Mouse (Mus musculus) midbrain, embryonic 10.5 days (tissue): ENCODE measurements at regions not wholly inside any gene's neighbourhood (a gene's known extent, or its start where the extent isn't known, plus 50 kb on each side); places are given as distances from the start of the nearest gene placed in this dataset.
A peak's percentile ranks its signal among the peaks of the same experiment; 100 is the strongest.

Experiments used
- DNase-seq: peaks from one replicate; pipeline ENCODE4 v3.0.0-alpha.2; 2017; ENCODE audit warnings: low spot score
- H3K27ac ChIP-seq: fragments of 300-500 bp; sonication (generic); replicated peaks from 2 replicates; pipeline ENCODE4 v1.5.1; 2016; ENCODE audit warnings: mild to moderate bottlenecking
- H3K27me3 ChIP-seq: fragments of 300-500 bp; sonication (generic); 2 replicates; pipeline ENCODE4 v1.6.1; 2016; ENCODE audit warnings: low read depth, mild to moderate bottlenecking; ENCODE audit not compliant: poor library complexity, severe bottlenecking
- H3K36me3 ChIP-seq: fragments of 300-500 bp; sonication (generic); 2 replicates; pipeline ENCODE4 v1.6.1; 2016; ENCODE audit warnings: mild to moderate bottlenecking, moderate library complexity
- H3K4me1 ChIP-seq: fragments of 300-500 bp; sonication (generic); 2 replicates; pipeline ENCODE4 v1.6.1; 2016
- H3K4me3 ChIP-seq: fragments of 300-500 bp; sonication (generic); 2 replicates; pipeline ENCODE4 v1.5.1; 2016; ENCODE audit warnings: mild to moderate bottlenecking, moderate library complexity
- H3K9me3 ChIP-seq: fragments of 300-500 bp; sonication (generic); replicated peaks from 2 replicates; pipeline ENCODE4 v1.6.1; 2016; ENCODE audit warnings: mild to moderate bottlenecking
- WGBS: fragments of 180-500 bp; shearing (Covaris S2); methylation state at CpG from one replicate; pipeline ENCODE4 v1.1.7; 2016; 5-methylcytosine and 5-hydroxymethylcytosine counted together

DNA sequence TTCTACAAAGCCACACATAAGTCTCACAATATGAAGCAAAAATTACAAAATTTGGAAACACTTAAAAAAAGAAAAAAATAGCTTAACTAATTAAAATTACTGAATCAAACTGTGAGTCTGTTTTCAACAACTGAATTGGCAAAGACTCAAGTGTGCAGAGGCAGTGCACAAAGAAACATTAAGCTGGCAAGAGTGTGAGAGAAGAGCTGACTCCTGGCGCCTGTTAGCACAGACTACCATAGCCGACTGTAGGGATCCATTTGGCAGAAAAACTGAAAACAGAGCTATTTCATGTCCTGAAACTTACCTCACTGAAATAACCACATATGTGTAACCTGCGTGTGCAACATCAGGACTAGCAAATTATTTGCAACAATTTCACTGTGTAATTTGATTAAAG lies 746.4 kb upstream of the Cypt12 start:
- 93% methylated on average over 3 of the region's 3 CpGs for WGBS
- no peak overlapping the region for H3K27ac ChIP-seq
- H3K27me3 ChIP-seq = no peaks in the 10 kb centered on the region
- H3K36me3 ChIP-seq = no peaks in the 10 kb centered on the region
- no peaks in the 10 kb centered on the region for H3K4me1 ChIP-seq
- no peak for DNase-seq
- H3K4me3 ChIP-seq = no peak overlapping the region
- H3K9me3 ChIP-seq = no peaks in the 10 kb centered on the region

DNA sequence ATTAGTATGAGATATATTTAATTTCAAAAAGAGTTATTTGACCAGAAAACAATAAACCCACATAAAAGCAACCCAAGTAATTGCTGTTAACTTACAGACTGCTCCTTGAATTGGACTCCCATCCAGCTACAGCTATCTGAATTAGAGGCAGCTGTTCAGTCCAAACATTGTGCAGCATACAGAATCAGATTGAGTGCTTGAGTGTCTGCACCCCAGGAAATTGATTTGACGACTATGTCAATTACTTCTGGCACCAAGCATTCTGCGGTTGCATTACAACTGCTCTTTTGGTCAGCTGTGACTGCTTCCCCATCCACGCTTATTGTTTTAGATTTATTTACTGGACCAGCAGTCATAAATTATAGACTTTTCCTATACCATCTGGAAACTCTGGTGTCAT lies 734.2 kb upstream of the Cypt12 start:
- H3K9me3 ChIP-seq = no peaks in the 10 kb centered on the region
- H3K4me1 ChIP-seq = no peaks in the 10 kb centered on the region
- no peaks in the 10 kb centered on the region for H3K27me3 ChIP-seq
- DNase-seq = no peak
- H3K36me3 ChIP-seq = no peaks in the 10 kb centered on the region
- no peak overlapping the region for H3K4me3 ChIP-seq
- WGBS = 86% methylated on average over 3 of the region's 3 CpGs
- no peak overlapping the region for H3K27ac ChIP-seq

DNA sequence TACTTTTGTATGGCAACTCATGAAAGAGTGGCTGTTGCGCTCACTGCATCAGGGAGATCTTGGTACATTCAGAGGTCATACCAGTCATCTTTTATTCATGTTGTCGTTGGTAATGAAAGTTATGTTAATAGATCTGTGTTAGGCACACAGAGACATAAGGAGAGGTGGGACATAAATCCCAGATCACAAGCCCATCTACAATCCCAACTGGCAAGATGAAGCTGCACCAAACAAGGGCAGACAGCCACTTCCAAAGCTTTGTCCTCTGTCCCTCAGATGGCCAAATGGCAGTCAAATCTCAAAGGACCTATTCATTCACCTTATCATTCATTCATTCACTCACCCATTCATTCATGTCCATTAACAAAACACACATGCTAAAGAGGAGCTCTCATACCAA lies 731.4 kb upstream of the Cypt12 start:
- no peaks in the 10 kb centered on the region for H3K9me3 ChIP-seq
- no peaks in the 10 kb centered on the region for H3K4me1 ChIP-seq
- 88% methylated on average over 2 of the region's 2 CpGs for WGBS
- no peaks in the 10 kb centered on the region for H3K27me3 ChIP-seq
- H3K36me3 ChIP-seq = no peaks in the 10 kb centered on the region
- DNase-seq = no peak
- no peak overlapping the region for H3K27ac ChIP-seq
- no peak overlapping the region for H3K4me3 ChIP-seq

DNA sequence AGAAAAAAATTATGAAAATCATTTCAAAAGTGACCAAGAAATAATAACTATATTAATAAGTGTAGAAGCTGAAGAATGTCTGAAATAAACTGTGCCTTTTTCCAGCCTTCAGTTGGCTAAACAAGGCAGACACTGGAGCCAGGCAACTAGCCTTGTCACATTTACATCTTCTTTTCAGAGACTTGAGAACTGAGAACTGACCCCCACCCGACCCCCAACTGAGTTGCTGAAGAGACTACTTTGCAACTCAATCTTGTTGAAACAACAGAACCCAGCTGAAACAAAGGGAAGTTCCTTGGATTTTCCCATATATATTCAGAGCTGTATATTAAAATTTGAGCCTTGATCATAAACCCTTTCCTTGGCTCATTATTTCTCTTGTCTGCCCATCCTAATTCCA lies 709.8 kb upstream of the Cypt12 start:
- H3K4me3 ChIP-seq = no peak overlapping the region
- no peaks in the 10 kb centered on the region for H3K27me3 ChIP-seq
- H3K9me3 ChIP-seq = no peaks in the 10 kb centered on the region
- no peaks in the 10 kb centered on the region for H3K4me1 ChIP-seq
- DNase-seq = no peak
- 8% methylated on average over 1 of the region's 1 CpGs for WGBS
- H3K36me3 ChIP-seq = no peaks in the 10 kb centered on the region
- no peak overlapping the region for H3K27ac ChIP-seq

DNA sequence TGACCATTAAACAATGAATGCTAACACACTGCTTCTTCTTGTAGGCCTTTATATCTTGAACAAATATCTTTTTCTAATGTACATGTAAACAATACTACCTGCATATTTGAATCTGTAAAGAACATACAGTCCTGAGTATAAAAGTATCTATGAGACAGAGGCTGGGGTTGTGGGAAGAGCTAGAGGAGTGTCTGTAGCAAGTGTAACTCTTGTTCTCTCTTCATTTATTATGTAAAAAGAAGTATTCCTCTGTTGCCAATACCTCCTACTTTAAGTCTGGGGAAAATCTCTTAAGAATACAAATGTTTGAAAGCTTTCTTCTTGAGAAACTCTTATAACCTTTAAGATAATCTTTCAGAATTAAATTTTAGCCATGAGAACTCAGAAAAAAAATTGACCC lies 689.8 kb upstream of the Cypt12 start:
- Histone ChIP-seq H3K9me3 (no peaks in the 10 kb centered on the region), H3K27ac (no peak overlapping the region), H3K27me3 (no peaks in the 10 kb centered on the region), H3K36me3 (no peaks in the 10 kb centered on the region), H3K4me1 (no peaks in the 10 kb centered on the region), H3K4me3 (no peak overlapping the region)
- DNase-seq = no peak

DNA sequence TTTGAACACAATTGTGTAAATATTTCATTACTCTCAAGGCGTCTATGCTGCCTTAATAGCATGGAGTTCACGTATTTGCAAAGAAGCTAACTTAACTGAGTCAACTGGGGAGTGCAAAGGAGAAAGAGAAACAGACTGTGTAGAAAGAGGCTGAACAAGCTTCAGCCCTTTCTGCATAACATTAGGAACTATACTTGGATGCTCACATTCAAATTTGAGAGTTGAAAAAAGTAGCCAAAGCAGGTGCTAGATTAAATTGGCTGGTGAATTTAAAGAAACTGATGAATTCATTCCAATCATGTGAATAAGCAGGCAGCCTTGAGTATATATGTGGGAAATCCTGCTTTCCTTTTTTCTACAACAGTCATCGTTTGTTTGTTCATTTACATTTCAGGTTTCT lies 689.1 kb upstream of the Cypt12 start:
- 86% methylated on average over 3 of the region's 3 CpGs for WGBS
- Histone ChIP-seq H3K4me1 (no peaks in the 10 kb centered on the region), H3K27ac (no peak overlapping the region), H3K9me3 (no peaks in the 10 kb centered on the region), H3K27me3 (no peaks in the 10 kb centered on the region), H3K36me3 (no peaks in the 10 kb centered on the region), H3K4me3 (no peak overlapping the region)
- DNase-seq = no peak

DNA sequence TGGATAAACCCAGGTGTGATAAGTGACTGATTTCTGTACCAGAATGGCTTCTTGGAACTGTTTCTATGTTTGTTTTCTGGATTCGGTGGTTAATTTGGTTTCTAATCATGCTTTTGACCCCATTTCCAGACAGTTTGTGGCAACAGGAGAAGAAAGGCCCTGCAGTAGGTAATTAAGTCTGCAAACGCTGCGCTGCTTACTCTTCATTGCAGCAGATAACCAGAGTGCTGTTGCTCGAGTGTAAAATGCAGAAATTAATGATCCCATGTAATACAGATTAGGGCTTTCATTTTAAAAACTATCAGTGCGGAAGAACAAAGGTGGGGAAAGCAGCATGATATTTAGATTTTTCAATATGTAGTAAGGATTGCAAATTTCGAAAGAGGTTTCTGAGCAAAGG lies 667.0 kb upstream of the Cypt12 start:
- Histone ChIP-seq H3K4me1 (peaks cover 3% of the 10 kb centered on the region; the same call in 1 of the 2 replicates), H3K27ac (no peak overlapping the region)
- 66% methylated on average over 6 of the region's 6 CpGs for WGBS

DNA sequence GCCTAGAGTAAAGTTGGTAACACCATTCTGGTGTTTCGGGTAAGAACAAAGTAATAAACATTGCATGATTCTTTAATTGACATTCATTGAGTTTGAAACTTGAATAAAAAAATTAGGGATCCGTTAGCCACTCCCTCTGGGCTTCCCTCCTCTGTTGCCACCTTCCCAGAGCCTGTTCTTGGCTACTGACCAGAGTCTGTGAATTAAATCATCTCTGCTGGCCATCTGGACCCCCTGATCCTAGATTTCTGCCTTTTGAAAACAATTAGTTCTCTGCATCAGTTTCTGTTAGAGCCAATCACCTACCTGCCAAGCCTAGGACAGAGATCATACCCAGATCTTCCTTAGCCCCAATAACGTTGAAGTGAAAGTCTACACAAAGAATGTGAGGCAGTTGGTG lies 665.3 kb upstream of the Cypt12 start:
- Histone ChIP-seq H3K27ac (no peak overlapping the region), H3K4me3 (no peak overlapping the region), H3K4me1 (peaks cover 3% of the 10 kb centered on the region; the same call in 1 of the 2 replicates), H3K36me3 (no peaks in the 10 kb centered on the region), H3K27me3 (no peaks in the 10 kb centered on the region), H3K9me3 (no peaks in the 10 kb centered on the region)
- 86% methylated on average over 3 of the region's 3 CpGs for WGBS
- DNase-seq = no peak

More for the DNA sequence above, 667.0 kb upstream of the Cypt12 start:
- Histone ChIP-seq H3K4me3 (no peak overlapping the region), H3K36me3 (no peaks in the 10 kb centered on the region), H3K27me3 (no peaks in the 10 kb centered on the region), H3K9me3 (no peaks in the 10 kb centered on the region)
- DNase-seq = no peak

DNA sequence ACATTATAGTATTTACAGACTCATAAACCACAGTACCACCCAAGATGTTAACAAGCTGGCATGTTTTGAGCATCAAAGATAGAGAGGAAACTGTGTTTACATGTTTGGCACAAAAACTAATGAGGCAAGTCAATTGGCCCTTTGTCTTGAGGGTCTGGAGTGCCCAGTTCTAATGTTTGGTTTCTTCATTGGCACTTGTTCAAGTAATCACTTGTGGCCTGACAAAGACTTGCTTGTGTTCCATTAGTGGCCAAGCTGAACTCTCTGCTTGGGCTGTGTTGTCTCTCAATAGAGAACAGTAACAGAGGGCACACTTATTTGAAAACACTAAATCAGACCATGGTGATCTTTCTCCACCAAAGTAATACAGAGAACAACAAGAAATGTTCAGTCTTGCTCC lies 630.7 kb upstream of the Cypt12 start:
- no peaks in the 10 kb centered on the region for H3K9me3 ChIP-seq
- H3K36me3 ChIP-seq = no peaks in the 10 kb centered on the region
- no peaks in the 10 kb centered on the region for H3K27me3 ChIP-seq
- no peak for DNase-seq
- H3K4me3 ChIP-seq = no peak overlapping the region
- no peak overlapping the region for H3K27ac ChIP-seq
- H3K4me1 ChIP-seq = peaks cover 26% of the 10 kb centered on the region

DNA sequence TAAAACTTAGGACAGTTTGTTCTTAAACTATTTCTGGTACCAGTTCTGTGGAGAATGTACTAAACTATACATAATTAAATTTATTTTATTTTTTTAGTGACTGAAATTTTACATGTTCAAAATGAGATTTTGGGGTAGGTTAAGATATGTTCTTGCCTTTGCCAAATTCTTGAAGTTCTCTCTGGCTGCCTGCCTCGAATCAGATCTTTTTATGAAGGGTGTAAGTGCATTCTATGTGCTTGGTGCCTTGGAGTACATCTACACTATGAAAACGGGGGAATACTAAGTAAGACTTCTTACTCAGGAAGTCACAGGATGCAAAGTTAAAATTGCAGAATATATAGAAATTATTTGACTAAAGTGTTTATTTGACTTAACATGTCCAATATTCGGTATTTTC lies 629.8 kb upstream of the Cypt12 start:
- no peaks in the 10 kb centered on the region for H3K36me3 ChIP-seq
- DNase-seq = no peak
- 87% methylated on average over 3 of the region's 3 CpGs for WGBS
- no peak overlapping the region for H3K4me3 ChIP-seq
- no peaks in the 10 kb centered on the region for H3K9me3 ChIP-seq
- no peaks in the 10 kb centered on the region for H3K27me3 ChIP-seq
- H3K4me1 ChIP-seq = peaks cover 29% of the 10 kb centered on the region
- H3K27ac ChIP-seq = no peak overlapping the region

DNA sequence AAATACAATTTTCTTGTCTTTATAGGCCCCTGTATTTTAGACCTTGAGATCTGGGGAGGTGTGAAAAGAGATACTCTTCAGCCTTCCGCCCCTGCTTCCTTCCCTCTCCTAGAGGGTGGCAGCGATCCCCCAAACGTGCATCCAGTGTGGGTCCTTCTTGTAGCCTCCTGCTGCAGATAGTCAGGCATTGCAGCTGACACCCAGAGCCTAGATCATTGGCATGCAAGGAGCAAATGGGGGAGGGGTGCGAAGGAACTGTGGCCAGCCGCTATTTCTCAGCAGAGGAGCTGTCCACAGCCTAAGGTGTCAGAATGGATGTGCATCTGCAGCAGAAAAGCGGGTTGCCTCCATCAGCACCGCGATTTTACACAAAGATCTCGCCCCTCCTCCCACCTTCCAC lies 629.0 kb upstream of the Cypt12 start:
- H3K9me3 ChIP-seq = no peaks in the 10 kb centered on the region
- H3K27me3 ChIP-seq = no peaks in the 10 kb centered on the region
- DNase-seq = peak; percentile 70
- peak overlapping the region; percentile 59 for H3K27ac ChIP-seq
- peak overlapping the region; percentile 29; the same call in 1 of the 2 replicates for H3K4me3 ChIP-seq
- H3K4me1 ChIP-seq = peaks cover 29% of the 10 kb centered on the region
- no peaks in the 10 kb centered on the region for H3K36me3 ChIP-seq
- WGBS = 7% methylated on average over 9 of the region's 9 CpGs

DNA sequence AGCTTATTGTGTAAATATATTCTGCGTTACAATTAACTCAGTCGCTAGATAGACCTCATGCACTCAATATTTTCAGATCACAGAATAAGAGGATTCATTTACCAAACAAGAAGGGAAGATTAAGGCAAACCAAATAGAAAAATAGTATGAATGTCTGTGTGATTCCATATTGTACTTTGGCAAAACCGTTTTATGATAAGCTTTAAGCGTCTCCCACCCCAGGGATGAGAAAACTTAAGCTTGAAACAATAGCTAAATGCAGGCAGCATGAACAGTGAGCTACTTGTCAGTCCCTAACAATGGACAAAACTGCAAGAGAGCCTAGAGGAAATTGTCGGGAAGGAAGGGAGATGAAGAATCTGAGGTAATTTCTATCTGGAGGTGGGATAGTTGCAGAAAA lies 628.3 kb upstream of the Cypt12 start:
- H3K4me3 ChIP-seq = no peak overlapping the region

DNA sequence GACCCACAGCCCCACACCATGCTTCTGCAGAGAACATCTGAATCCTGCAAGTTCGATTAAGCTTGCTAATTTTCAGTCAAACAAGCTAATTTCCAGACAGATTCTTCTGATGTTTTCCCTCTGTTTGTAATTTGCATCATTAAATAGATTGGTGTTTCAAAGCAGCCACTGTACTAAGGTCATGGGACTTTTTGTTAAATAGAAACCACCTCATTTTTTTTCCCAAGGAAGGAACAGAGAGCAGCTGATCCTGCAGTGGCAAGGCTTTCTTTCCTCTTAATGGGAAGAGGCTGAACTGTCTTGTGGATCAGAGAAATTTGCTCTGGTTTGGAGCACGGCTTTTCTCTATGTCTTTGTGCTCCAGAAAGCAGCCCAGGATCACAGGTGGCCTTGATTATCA lies 625.9 kb upstream of the Cypt12 start:
- peaks cover 51% of the 10 kb centered on the region for H3K4me1 ChIP-seq
- no peaks in the 10 kb centered on the region for H3K9me3 ChIP-seq
- no peaks in the 10 kb centered on the region for H3K27me3 ChIP-seq
- no peaks in the 10 kb centered on the region for H3K36me3 ChIP-seq
- no peak for DNase-seq
- WGBS = 50% methylated on average over 2 of the region's 2 CpGs
- H3K27ac ChIP-seq = peak overlapping the region; percentile 55
- H3K4me3 ChIP-seq = no peak overlapping the region

More for the DNA sequence above, 628.3 kb upstream of the Cypt12 start:
- H3K27ac ChIP-seq = no peak overlapping the region
- no peaks in the 10 kb centered on the region for H3K27me3 ChIP-seq
- WGBS = 51% methylated on average over 5 of the region's 5 CpGs
- DNase-seq = no peak
- H3K9me3 ChIP-seq = no peaks in the 10 kb centered on the region
- no peaks in the 10 kb centered on the region for H3K36me3 ChIP-seq
- peaks cover 35% of the 10 kb centered on the region for H3K4me1 ChIP-seq

DNA sequence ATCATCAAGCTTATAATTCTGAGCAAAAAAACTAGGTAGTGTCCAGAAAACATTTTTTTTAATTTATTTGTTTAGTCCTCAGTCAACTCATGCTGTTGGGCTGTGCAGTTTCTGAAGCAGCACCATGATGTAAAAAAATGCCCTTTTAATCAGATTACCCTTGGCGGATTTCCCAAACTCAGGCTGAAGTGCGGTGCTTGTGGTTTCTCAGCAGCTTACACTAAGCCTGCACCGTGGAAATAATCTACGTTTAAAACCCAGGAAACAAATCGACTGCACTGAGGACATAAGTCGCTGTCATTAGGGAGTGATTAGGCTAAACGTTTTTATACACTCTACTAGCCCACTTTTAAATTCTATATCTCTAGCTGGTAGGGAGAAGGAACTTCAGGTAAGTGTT lies 623.4 kb upstream of the Cypt12 start:
- no peak overlapping the region for H3K4me3 ChIP-seq
- no peaks in the 10 kb centered on the region for H3K36me3 ChIP-seq
- no peak for DNase-seq
- no peaks in the 10 kb centered on the region for H3K9me3 ChIP-seq
- H3K4me1 ChIP-seq = peaks cover 64% of the 10 kb centered on the region
- WGBS = 44% methylated on average over 7 of the region's 7 CpGs
- no peak overlapping the region for H3K27ac ChIP-seq
- H3K27me3 ChIP-seq = no peaks in the 10 kb centered on the region
